Mouse (Mus musculus) forebrain, embryonic 14.5 days (tissue): ENCODE measurements around the gene Ubr1. TPM values are rescaled to one million over a fixed set of nuclear protein-coding genes. Genes with fewer than 3 reads are reported as not detected.
A peak's percentile ranks its signal among the peaks of the same experiment; 100 is the strongest.

Source experiments
- ATAC-seq: fragments of 200-750 bp; cut with Nextera tagmentation; 2 replicates; pipeline ENCODE4 v1.8.0; 2017; ENCODE audit warnings: mild to moderate bottlenecking, moderate library complexity
- DNase-seq: peaks from one replicate; pipeline ENCODE4 v3.0.0-alpha.2; 2015; ENCODE audit warnings: low spot score
- H3K27ac ChIP-seq: fragments of 300-500 bp; sonication (generic); 2 replicates; pipeline ENCODE4 v1.5.1; 2014; ENCODE audit warnings: low read depth, mild to moderate bottlenecking, control low read depth, low read length, moderate library complexity
- H3K27me3 ChIP-seq: fragments of 300-500 bp; sonication (generic); replicated peaks from 2 replicates; pipeline ENCODE4 v1.6.1; 2014; ENCODE audit warnings: low read length, control low read depth, mixed read lengths; ENCODE audit not compliant: control insufficient read depth, insufficient read depth
- H3K36me3 ChIP-seq: fragments of 300-500 bp; sonication (generic); 2 replicates; pipeline ENCODE4 v1.6.1; 2014; ENCODE audit warnings: low read length, control low read depth; ENCODE audit not compliant: control insufficient read depth, insufficient read depth
- H3K4me1 ChIP-seq: fragments of 300-500 bp; sonication (generic); 2 replicates; pipeline ENCODE4 v1.6.1; 2014; ENCODE audit warnings: antibody characterized with exemption, low read length, control low read depth; ENCODE audit not compliant: control insufficient read depth, insufficient read depth
- H3K4me2 ChIP-seq: fragments of 300-500 bp; sonication (generic); 2 replicates; pipeline ENCODE4 v1.6.1; 2014; ENCODE audit warnings: mild to moderate bottlenecking, control low read depth, low read length
- H3K4me3 ChIP-seq: fragments of 300-500 bp; sonication (generic); 2 replicates; pipeline ENCODE4 v1.5.1; 2014; ENCODE audit warnings: low read depth, low read length, control low read depth
- H3K9ac ChIP-seq: fragments of 300-500 bp; sonication (generic); 2 replicates; pipeline ENCODE4 v1.6.1; 2014; ENCODE audit warnings: mild to moderate bottlenecking, low read length, control low read depth, moderate library complexity
- H3K9me3 ChIP-seq: fragments of 300-500 bp; sonication (generic); replicated peaks from 2 replicates; pipeline ENCODE4 v1.6.1; 2016; ENCODE audit warnings: low read length, control low read depth, mixed read lengths; ENCODE audit not compliant: control insufficient read depth
- WGBS: fragments of 180-500 bp; shearing (Covaris S2); extraction: QIAGEN DNeasy Blood & Tissue Kit; methylation state at CpG from one replicate; pipeline ENCODE4 v1.1.7; 2014; 5-methylcytosine and 5-hydroxymethylcytosine counted together
- polyA plus RNA-seq: library from polyadenylated mRNA; unstranded; fragments of >200 nt; fragmentation: Nextera tagmentation; extraction: Ambion mirVana; gene quantifications from 2 replicates; pipeline ENCODE4 v1.2.1, GENCODE M21; 2014

The Ubr1 gene
- polyA plus RNA-seq, 1 experiment from 2014 or later = 23.8 TPM

DNA sequence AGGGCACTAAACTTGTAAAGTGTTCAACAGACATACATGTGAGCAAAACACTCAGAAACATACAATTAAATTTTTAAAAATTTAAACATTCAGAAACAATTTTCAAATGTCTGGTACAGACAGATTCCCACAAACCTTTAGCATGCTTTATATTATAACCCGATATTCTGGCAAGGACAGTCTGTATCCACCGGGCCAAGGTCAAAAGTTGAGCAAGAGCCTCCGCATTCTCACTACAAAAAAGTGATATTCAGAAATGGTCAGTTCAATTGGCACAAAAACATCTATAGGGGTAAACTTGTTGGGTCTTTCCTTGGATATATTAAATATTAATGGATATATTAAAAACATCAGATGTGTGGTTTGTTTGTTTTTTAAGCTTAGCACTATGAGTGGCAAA, 74.2 kb downstream of the Ubr1 start:
- DNase-seq (no peak), ATAC-seq (no peak)
- WGBS = 97% methylated on average over 3 of the region's 3 CpGs
- no peaks in the 10 kb centered on the region for H3K9me3 ChIP-seq
- no peak overlapping the region for H3K4me3 ChIP-seq
- H3K27ac ChIP-seq = no peak overlapping the region
- no peak overlapping the region for H3K4me2 ChIP-seq
- no peaks in the 10 kb centered on the region for H3K4me1 ChIP-seq
- peaks cover 83% of the 10 kb centered on the region for H3K36me3 ChIP-seq
- no peak overlapping the region for H3K9ac ChIP-seq
- H3K27me3 ChIP-seq = no peaks in the 10 kb centered on the region

- H3K36me3 ChIP-seq = peaks cover 66% of the 10 kb centered on the region
- no peak overlapping the region for H3K4me3 ChIP-seq
- no peaks in the 10 kb centered on the region for H3K27me3 ChIP-seq
- DNase-seq (no peak), ATAC-seq (no peak)
- no peak overlapping the region for H3K9ac ChIP-seq
- H3K27ac ChIP-seq = no peak overlapping the region
- H3K4me1 ChIP-seq = no peaks in the 10 kb centered on the region
- 94% methylated on average over 5 of the region's 5 CpGs for WGBS
- H3K4me2 ChIP-seq = no peak overlapping the region
- no peaks in the 10 kb centered on the region for H3K9me3 ChIP-seq
These were observed 82.9 kb downstream of the Ubr1 start for GRCm38 (mm10) chr2:120887601-120888000.

DNA sequence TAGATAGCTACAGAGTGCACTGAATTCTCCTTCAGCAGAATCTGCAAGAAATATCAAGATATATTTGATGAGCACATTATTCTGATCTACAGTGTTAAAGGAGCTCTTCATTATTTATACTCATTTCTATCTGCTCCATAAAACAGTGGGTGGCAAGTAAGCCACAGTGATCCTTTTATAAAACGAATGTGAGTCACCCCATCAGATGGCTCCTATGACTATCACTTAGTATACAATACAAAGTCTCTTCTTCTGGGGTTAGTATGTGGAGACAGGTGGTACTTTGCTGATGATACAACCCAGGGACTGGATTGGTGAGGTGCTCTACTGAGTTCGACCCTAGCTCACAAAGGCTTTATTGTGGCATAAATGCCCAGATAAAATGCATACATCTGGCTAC, 97.3 kb downstream of the Ubr1 start:
- Histone ChIP-seq H3K4me3 (no peak overlapping the region), H3K4me2 (no peak overlapping the region), H3K4me1 (no peaks in the 10 kb centered on the region), H3K27me3 (no peaks in the 10 kb centered on the region), H3K27ac (no peak overlapping the region), H3K36me3 (peaks cover 64% of the 10 kb centered on the region), H3K9me3 (no peaks in the 10 kb centered on the region), H3K9ac (no peak overlapping the region)
- no peak for DNase-seq
- 89% methylated on average over 2 of the region's 2 CpGs for WGBS
- ATAC-seq = no peak

GRCm38 (mm10) chr2:120871447-120872336, 98.8 kb downstream of the Ubr1 start:
- DNase-seq (peak; percentile 16), ATAC-seq (no peak)
- Histone ChIP-seq H3K36me3 (peaks cover 62% of the 10 kb centered on the region), H3K27me3 (no peaks in the 10 kb centered on the region), H3K4me2 (no peak overlapping the region), H3K9me3 (no peaks in the 10 kb centered on the region), H3K9ac (no peak overlapping the region), H3K4me3 (no peak overlapping the region), H3K27ac (no peak overlapping the region), H3K4me1 (no peaks in the 10 kb centered on the region)
- WGBS = 69% methylated on average over 9 of the region's 9 CpGs

GRCm38 (mm10) chr2:120867336-120867735, 103.2 kb downstream of the Ubr1 start:
- no peak for ATAC-seq

DNA sequence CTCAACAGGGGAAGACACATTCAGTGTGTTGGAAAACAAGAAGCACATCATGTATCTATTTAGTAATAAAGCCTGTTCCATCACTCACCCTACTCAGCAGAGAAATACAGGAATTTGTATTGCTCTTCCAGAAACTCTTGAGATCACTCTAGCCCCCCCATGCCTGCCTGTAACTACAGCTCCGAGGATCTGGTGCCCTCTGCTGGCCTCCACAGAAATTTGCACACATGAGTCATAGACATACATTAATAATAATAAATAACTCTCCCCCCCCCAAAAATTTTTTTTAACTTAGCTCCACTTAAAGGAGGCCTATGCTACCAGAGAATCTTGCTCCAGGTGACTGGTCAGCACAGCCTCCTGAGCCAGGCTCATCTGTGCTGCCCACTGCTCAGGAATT, 104.0 kb downstream of the Ubr1 start:
- Histone ChIP-seq H3K9ac (no peak overlapping the region), H3K4me1 (no peaks in the 10 kb centered on the region), H3K27me3 (no peaks in the 10 kb centered on the region), H3K9me3 (no peaks in the 10 kb centered on the region), H3K4me2 (no peak overlapping the region), H3K4me3 (no peak overlapping the region), H3K27ac (no peak overlapping the region), H3K36me3 (peaks cover 64% of the 10 kb centered on the region)
- 32% methylated on average over 1 of the region's 1 CpGs for WGBS
- DNase-seq = peak; percentile 64
- ATAC-seq = no peak

More at GRCm38 (mm10) chr2:120867336-120867735, 103.2 kb downstream of the Ubr1 start:
- Histone ChIP-seq H3K27me3 (no peaks in the 10 kb centered on the region), H3K4me2 (no peak overlapping the region), H3K9ac (no peak overlapping the region), H3K4me1 (no peaks in the 10 kb centered on the region), H3K9me3 (no peaks in the 10 kb centered on the region), H3K36me3 (peaks cover 59% of the 10 kb centered on the region), H3K4me3 (no peak overlapping the region), H3K27ac (no peak overlapping the region)
- no peak for DNase-seq
- 94% methylated on average over 5 of the region's 5 CpGs for WGBS

GRCm38 (mm10) chr2:120863389-120863788, 107.1 kb downstream of the Ubr1 start:
- Histone ChIP-seq H3K9ac (no peak overlapping the region), H3K4me1 (no peaks in the 10 kb centered on the region), H3K36me3 (peaks cover 54% of the 10 kb centered on the region), H3K27me3 (no peaks in the 10 kb centered on the region), H3K4me3 (no peak overlapping the region), H3K9me3 (no peaks in the 10 kb centered on the region), H3K27ac (no peak overlapping the region), H3K4me2 (no peak overlapping the region)
- no peak for DNase-seq
- ATAC-seq = no peak
- WGBS = 97% methylated on average over 1 of the region's 1 CpGs

DNA sequence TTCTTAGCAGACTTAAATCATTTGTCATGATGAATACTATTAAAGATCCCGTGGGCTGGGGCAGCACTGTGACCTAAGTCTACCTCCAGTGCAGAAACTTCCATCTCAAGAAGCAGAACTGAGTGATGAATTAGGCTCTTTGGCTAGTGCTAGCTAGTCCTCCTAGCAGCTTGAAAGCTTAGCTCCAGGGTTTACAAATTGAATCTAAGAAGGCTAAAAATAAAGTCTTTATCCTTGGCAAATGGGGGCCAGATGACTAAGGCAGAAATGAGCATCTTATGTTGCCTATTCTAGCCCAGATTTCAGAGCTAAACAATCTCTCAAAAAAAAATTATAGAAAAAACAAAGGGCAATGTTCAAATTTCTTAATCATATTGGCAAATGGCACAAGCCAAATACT, 109.8 kb downstream of the Ubr1 start:
- Histone ChIP-seq H3K27ac (no peak overlapping the region), H3K27me3 (no peaks in the 10 kb centered on the region), H3K4me2 (no peak overlapping the region), H3K4me3 (no peak overlapping the region), H3K36me3 (peaks cover 43% of the 10 kb centered on the region), H3K9me3 (no peaks in the 10 kb centered on the region), H3K4me1 (no peaks in the 10 kb centered on the region), H3K9ac (no peak overlapping the region)
- 85% methylated on average over 1 of the region's 1 CpGs for WGBS
- ATAC-seq (no peak), DNase-seq (no peak)

- no peaks in the 10 kb centered on the region for H3K27me3 ChIP-seq
- no peak overlapping the region for H3K4me2 ChIP-seq
- H3K9me3 ChIP-seq = no peaks in the 10 kb centered on the region
- ATAC-seq (no peak), DNase-seq (no peak)
- H3K27ac ChIP-seq = no peak overlapping the region
- no peaks in the 10 kb centered on the region for H3K4me1 ChIP-seq
- H3K9ac ChIP-seq = no peak overlapping the region
- peaks cover 25% of the 10 kb centered on the region for H3K36me3 ChIP-seq
- no peak overlapping the region for H3K4me3 ChIP-seq
- 80% methylated on average over 3 of the region's 3 CpGs for WGBS
These were observed 112.4 kb downstream of the Ubr1 start for GRCm38 (mm10) chr2:120858131-120858530.
